Mouse (Mus musculus) embryonic fibroblast, embryonic 13.5 days (primary cell): ENCODE data around the gene Rcn2.

Experiments used
- CTCF ChIP-seq: IDR thresholded peaks from 2 replicates; pipeline ENCODE4 v1.5.1; 2011; ENCODE audit warnings: mild to moderate bottlenecking, control low read depth, low read length, moderate library complexity, borderline replicate concordance; ENCODE audit not compliant: insufficient read depth
- POLR2A ChIP-seq: IDR thresholded peaks from 2 replicates; pipeline ENCODE4 v1.6.1; 2011; ENCODE audit warnings: low read depth, mild to moderate bottlenecking, control low read depth, low read length, moderate library complexity

- TF ChIP-seq CTCF (no peak), POLR2A (no peak)
Measured at GRCm38 (mm10) chr9:56056147-56056546, 14.5 kb downstream of the Rcn2 start.
